In genomic region chr12:109626910-109627309, GRCm38 (mm10) we compare ENCODE assay signal across 16 mouse cellular contexts. TPM values are rescaled to one million over a fixed set of nuclear protein-coding genes. Genes with fewer than 3 reads are reported as not detected.
"Had no signal": no experiment of that assay in that cellular context is flagged by ENCODE, and none has a peak within 500 bp of the region (broad histone marks: within the 10 kb centered on the region; RNA-seq: fewer than 3 reads in every experiment).

No protein-coding gene starts in this region.

- DNase-seq: kidney, postnatal 14 days; liver, embryonic 13.5 days; liver, postnatal 0 days; lung, postnatal 14 days; right cerebral cortex, postnatal 14 days; thymus, postnatal 4 days had no signal

- ATAC-seq: liver, postnatal 0 days; midbrain, embryonic 15.5 days had no signal

- H3K27me3 ChIP-seq: kidney, embryonic 15.5 days; limb, embryonic 15.5 days; liver, embryonic 13.5 days; lung, embryonic 15.5 days; megakaryocyte, embryonic 14.5 days; midbrain, embryonic 15.5 days had no signal

- H3K4me3 ChIP-seq: kidney, embryonic 15.5 days; left cerebral cortex, adult 2 months; limb, embryonic 15.5 days; liver, embryonic 13.5 days; lung, embryonic 15.5 days; megakaryocyte, embryonic 14.5 days; midbrain, embryonic 15.5 days had no signal

- H3K9me3 ChIP-seq: kidney, embryonic 15.5 days; limb, embryonic 15.5 days; liver, embryonic 13.5 days; lung, embryonic 15.5 days; megakaryocyte, embryonic 14.5 days; midbrain, embryonic 15.5 days had no signal

- H3K4me2 ChIP-seq: kidney, embryonic 15.5 days; limb, embryonic 15.5 days; liver, embryonic 13.5 days; lung, embryonic 15.5 days; midbrain, embryonic 11.5 days; midbrain, embryonic 15.5 days had no signal

- H3K27ac ChIP-seq: kidney, embryonic 15.5 days; left cerebral cortex, adult 2 months; limb, embryonic 15.5 days; liver, embryonic 13.5 days; lung, embryonic 15.5 days; macrophage; midbrain, embryonic 15.5 days had no signal

- H3K4me1 ChIP-seq: kidney, embryonic 15.5 days; limb, embryonic 15.5 days; liver, embryonic 13.5 days; lung, embryonic 15.5 days; megakaryocyte, embryonic 14.5 days; midbrain, embryonic 15.5 days had no signal

- H3K9ac ChIP-seq: kidney, embryonic 15.5 days; limb, embryonic 15.5 days; liver, embryonic 13.5 days; liver, postnatal 0 days; lung, embryonic 15.5 days; midbrain, embryonic 15.5 days had no signal

- H3K36me3 ChIP-seq: kidney, embryonic 15.5 days; liver, embryonic 13.5 days had no signal

RNA-seq across cellular contexts. Expression of gene Rtl1, which starts 26.8 kb away (rescaled TPM):
- polyA plus RNA-seq: large intestine, adult 2 months; macrophage; spleen, adult 2 months had no signal
